Mouse (Mus musculus) A20 (cell line): Measurements from ENCODE around the gene Znfx1.

Experiments
- DNase-seq: peaks from one replicate; pipeline ENCODE4 v3.0.0-alpha.2; 2011; ENCODE audit warnings: low read depth, low spot score

Gene Znfx1

GRCm38 (mm10) chr2:167071641-167072601 lies 9.1 kb upstream of the Znfx1 start:
- peak; percentile 94 for DNase-seq

- no peak for DNase-seq
Measured at GRCm38 (mm10) chr2:167071266-167071640, 8.4 kb upstream of the Znfx1 start.

- DNase-seq, result no peak
Measured at GRCm38 (mm10) chr2:167070341-167070740, 7.5 kb upstream of the Znfx1 start.

GRCm38 (mm10) chr2:167067575-167067974 lies 4.8 kb upstream of the Znfx1 start:
- peak; percentile 73 for DNase-seq

GRCm38 (mm10) chr2:167066528-167067516 lies 4.0 kb upstream of the Znfx1 start:
- DNase-seq, result peak; percentile 62

- peak; percentile 44 for DNase-seq
Measured at GRCm38 (mm10) chr2:167066031-167066430, 3.2 kb upstream of the Znfx1 start.

GRCm38 (mm10) chr2:167064601-167065295 lies 1.9 kb upstream of the Znfx1 start:
- DNase-seq, result peak; percentile 40

GRCm38 (mm10) chr2:167063906-167064496 lies 1.2 kb upstream of the Znfx1 start:
- DNase-seq, result peak; percentile 65

- peak; percentile 95 for DNase-seq
Measured at GRCm38 (mm10) chr2:167062497-167062911, 311 bp downstream of the Znfx1 start.

- DNase-seq, result peak; percentile 54
Measured at GRCm38 (mm10) chr2:167061381-167062034, 1.3 kb downstream of the Znfx1 start.

GRCm38 (mm10) chr2:167060761-167061160 lies 2.1 kb downstream of the Znfx1 start:
- no peak for DNase-seq

- peak; percentile 57 for DNase-seq
Measured at GRCm38 (mm10) chr2:167060360-167060759, 2.5 kb downstream of the Znfx1 start.

- peak; percentile 24 for DNase-seq
Measured at GRCm38 (mm10) chr2:167059960-167060359, 2.9 kb downstream of the Znfx1 start.

GRCm38 (mm10) chr2:167059536-167059935 lies 3.3 kb downstream of the Znfx1 start:
- no peak for DNase-seq

- no peak for DNase-seq
Measured at GRCm38 (mm10) chr2:167058814-167059387, 3.9 kb downstream of the Znfx1 start.

GRCm38 (mm10) chr2:167058201-167058600 lies 4.6 kb downstream of the Znfx1 start:
- DNase-seq, result no peak

GRCm38 (mm10) chr2:167056942-167057323 lies 5.9 kb downstream of the Znfx1 start:
- DNase-seq, result no peak

- DNase-seq, result no peak
Measured at GRCm38 (mm10) chr2:167056210-167056941, 6.4 kb downstream of the Znfx1 start.

GRCm38 (mm10) chr2:167055386-167055785 lies 7.4 kb downstream of the Znfx1 start:
- no peak for DNase-seq
